Mouse (Mus musculus): ENCODE measurements around the gene Gm28308.
A peak's percentile ranks its signal among the peaks of the same experiment; 100 is the strongest.

Gene Gm28308

DNA sequence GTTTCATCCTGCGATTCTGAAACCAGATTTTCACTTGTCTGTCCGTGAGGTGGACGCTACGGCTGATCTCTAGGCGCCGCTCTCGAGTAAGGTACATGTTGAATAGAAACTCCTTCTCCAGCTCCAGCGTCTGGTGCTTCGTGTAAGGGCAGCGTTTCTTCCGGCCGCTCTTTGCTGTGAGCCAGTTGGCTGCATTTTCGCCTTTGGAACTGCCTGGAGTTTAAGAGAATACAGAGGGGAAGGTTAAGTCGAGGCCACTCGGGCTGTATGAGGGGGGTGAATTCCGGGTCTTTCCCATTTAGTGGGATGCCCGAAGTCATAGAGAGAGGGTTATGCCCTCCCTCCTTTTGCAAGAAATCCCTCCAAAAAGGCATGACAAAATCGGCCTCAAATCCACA lies 19.4 kb upstream of the Gm28308 start:
- DNase-seq (ENCODE audit: low spot score), result no peak

DNA sequence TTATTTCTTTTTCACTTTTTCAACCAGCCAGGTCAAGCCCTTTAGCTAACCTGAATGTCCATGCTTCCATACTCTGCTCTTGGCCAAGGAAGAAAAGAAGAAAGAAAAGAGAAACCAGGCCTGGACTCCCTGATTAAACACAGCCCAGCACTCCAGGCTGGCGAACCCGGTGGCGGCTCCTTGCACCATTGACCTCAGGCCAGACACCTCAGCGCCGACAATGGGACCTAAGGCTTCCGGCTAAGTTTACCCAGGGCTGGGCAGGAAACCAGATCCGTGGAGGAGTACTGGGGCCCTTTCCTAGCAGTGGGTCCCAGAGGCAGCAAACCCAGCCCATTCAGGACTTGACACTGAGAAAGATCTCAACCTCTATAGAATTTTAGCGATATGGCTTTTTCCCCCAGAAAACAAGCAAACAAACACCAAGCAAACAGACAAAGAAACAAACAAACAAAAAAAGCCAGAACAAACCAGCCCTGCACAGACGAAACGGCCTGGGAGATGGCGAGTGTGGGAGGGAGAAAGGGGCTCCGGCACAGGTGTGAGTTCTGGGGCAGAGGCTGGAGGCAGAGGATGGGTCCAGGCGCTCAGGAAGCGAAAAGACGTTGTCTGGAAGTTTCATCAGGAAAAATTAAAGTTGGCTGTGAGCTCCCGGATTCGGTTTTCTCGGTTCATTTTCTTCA lies 18.9 kb upstream of the Gm28308 start:
- DNase-seq (ENCODE audit: low spot score), result no peak

DNA sequence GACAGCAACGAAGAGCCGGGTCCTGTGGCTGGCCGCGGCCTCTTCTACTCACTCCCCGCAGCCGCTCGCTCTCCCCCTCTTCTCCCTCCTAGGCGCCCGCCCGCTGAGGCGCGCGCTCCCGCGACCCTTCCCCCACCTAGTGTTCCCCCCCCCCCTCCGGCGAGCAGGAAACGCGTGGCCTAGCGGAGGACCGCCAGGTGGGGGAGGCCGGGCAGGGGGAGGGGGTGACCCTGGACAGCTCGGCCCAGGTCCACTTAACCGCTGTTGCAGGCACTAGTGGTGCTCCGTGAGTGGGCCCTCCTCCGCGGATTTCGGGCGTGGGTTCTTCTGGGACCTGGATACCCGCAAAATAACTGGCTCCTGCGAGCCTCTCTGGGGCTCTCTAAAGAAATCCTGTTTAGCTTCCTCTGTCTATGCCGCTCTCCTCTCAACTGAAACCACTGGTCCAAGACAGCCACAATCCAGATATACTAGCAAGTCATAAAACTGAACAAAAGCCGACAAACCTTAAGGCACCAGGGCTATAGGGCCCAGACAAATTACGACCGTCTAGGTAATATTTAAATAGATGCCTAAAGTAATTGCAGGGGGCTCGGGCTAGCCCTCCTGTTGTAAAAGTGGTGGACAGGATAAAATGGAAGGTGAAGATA lies 17.5 kb upstream of the Gm28308 start, which contains the start of gene Hoxa9:
Gene Hoxa9 (minus strand): TSS at position 574 of the 650 bp plus-strand sequence.
- DNase-seq (ENCODE audit: low spot score), result no peak

DNA sequence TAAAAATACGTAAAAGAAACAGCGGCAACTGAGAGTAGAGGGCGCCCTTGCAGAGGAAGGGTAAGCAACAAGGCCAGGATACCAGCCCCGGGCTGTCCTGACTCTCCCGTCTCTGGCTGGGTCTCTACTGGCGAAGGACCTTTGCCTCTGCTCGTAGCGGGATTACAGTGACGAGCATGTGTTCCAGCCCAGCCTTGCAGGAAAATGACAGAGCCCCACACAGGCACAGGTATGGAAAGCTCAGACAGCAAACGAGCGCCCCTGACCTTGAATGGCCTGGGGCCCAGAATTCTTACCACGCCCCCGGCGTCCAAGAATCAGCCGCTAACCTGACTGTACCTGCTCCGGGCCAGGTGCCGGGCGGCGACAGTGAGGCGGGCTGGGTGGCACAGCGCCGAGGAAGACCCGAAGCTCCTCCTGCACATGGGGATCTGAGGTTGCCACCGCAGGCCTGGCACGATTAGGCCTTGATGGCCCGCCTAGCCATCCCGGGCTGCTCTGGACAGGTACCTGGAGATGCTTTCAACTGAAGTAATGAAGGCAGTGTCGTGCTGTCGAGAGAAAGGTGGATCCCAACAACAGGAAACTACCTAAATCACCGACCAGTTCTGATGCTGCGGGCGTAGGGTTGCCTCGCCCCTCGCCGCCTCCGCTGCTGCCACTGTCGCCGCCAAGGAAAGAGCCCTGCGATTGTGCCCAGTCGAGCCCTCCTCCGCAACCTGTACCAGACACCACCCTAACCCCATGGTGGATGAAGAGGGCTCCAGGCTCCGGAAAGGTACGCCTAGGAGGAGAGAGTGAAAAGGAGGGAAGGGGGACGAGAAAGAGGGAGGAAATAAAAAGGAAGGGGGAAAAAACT lies 16.6 kb upstream of the Gm28308 start:
- DNase-seq (ENCODE audit: low spot score), result no peak

DNA sequence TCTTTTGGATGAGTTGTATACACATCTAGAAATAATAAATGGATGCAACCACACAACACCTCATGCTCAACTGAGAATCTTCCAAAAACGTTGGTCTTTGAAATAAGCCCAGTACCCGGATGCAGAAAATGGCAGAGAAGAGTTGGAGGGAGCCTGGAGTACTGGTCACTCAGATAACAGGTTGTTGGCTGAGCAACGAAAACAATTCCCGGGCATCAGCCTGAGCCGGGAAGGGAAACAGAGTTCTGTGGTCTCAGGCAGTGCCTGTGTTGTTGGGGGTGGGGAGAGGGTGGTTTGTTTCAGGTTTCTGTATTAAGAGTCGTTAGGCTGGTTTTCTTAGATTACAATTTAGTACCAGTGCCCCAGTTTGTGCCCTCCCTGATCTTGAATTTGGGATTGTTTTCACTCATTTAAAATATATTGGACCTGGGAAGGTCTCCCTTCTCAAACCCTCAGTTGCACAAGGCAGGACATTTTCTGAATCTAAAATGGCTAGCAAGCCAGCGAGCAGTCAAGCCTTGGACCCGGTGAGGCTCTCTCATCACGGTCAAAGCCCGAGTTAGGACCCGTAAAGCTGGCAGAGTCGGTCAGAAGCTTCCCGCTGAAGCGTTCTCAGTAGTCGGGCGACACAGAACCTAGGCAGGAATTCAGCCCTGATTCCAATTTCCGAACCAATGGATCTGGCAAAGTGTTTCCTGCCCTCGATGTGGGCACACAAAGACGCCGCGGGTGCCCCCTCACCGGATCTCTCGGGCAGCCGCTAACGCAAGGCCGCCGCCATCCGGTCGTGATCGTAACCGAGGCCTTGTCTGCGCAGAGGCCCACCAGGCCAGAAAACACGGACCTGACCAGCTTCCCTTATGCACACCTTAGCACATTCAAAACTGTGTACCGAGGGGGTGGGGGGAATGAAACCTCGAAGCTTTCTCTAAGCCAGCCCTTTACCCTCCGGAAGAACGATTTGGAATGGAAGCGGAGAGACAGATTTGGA lies 15.6 kb upstream of the Gm28308 start:
- no peak for DNase-seq (ENCODE audit: low spot score)

DNA sequence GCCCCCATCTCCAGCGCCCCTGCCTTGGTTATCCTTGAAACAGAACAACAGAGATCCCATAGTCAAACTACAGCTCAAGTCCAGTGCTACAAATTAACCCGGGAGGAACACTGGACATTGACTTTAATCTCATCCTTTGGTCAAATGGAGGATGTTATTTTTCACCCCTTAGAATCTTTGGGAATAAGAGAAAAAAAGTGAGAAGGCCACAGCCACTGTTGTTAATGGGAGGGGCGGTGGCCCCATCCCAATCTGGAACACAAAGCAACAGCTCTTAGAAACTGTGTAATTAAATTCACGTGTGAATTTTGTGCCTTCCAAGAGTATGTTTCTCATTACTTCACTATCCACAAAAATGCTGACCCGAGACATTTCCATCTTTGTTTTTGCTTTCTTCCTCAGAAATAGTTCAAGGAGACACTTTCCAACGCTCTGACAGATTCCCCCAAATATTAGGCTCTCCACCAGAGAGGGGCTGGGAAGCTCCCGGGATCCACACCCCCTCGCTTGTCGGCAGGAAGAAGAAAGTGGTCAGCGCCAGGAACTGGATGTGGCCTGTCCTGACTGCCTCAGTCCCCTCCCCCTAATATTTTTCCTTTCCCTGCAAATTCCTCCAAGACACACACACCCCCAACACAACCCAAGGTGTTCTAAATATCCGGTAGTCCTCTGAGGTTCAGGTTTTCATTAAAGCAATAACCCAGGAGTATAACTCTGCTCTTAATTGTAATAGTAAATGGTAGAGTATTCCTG lies 14.5 kb upstream of the Gm28308 start:
- DNase-seq (ENCODE audit: low spot score), result no peak

DNA sequence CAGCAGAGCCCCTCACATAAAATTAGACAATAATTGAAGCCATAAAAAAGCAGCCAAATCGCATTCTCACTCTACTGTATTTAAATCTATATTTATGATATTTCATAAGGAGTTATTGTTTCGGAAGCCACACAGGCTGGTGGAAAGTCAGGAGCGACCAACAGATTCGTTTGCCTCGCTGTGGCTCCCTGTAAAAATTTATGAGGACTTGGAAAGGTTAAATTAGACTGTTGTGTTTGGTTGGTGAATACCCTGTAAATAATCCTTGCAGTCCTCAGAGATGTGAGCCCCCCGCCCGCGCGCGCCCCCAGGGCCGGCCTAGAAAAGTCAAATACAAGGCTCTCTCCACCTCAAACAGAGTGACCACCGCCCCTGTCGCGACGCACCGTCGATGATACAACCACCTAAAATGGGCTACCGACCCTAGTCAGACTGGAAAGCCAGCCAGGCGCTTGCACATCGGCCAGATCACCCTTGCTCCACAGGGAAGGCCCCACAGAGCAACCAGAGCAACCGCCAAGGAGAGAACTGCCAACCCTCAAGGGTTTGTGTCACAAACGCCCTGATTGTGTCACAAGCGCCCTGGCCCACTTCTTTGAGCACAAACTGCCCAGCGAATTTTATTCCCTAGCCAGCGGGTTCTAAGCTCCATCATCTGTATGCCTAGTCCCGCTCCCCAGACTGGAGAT lies 13.6 kb upstream of the Gm28308 start:
- DNase-seq (ENCODE audit: low spot score), result no peak

DNA sequence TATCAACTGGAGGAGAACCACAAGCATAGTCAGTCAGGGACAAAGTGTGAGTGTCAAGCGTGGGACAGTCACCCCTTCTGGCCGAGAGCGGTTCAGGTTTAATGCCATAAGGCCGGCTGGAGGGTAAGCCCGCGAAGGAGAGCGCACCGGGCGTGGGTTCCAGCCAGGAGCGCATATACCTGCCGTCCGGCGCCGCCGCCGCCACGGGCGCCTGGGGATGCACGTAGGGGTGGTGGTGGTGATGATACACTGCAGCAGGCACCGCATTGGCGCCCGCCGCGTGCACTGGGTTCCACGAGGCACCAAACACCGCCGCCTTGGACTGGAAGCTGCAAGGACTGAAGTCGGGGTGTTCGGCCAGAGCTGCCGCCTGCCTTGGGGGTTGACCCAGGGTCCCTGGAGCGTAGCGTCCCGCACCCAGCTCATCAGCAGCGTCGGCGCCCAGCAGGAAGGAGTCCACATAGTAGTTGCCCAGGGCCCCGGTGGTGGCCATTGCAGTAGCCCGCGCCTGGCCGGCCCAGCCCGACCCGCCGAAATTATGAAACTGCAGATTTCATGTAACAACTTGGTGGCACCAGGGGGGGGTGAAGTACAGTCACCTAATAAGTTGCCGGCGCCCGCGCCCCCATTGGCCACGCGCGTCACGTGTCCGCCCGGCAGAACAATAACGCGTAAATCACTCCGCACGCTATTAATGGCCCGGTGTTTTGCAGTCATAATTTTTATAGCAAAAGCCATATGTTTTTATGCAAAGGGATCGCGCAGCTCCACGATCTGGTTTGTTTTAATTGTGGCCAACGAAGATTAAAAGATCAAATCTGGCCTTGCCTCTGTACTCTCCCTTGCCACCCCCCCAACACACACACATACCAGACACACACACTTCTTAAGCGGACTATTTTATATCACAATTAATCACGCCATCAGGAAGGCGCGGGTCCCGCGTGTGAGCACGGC lies 12.8 kb upstream of the Gm28308 start:
- DNase-seq (ENCODE audit: low spot score), result no peak

DNA sequence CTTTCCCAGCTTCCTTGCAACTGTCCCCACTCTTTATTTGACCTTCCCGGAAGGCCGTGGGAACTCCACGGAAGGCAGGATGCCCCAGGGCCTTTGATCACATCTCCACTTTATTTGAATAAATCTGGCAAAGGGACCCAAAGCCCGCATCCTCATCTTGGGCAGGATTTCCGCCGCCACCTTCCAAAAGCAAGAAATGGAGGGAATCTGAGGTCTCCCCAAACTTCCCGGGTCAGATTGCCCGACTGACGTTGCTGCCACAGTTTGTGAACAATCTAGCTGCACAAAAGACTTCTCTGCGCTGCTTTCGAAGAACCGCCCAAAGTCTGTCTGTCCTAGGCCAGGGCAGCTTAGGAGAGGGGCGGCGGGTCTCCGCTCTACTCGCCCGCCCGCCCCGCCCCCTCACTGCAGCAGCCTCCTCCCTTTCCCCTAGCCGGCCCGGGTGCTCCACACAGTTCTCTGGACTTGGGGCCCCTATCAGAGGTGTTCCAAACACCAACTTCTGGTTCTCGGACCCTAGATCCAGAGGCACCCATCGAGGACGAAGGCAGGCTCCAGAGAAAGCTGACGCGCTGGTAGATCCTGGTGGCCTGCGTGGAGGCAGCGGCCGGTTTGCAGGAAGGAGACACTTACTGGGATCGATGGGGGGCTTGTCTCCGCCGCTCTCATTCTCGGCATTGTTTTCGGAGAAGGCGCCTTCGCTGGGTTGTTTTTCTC lies 11.9 kb upstream of the Gm28308 start:
- DNase-seq (ENCODE audit: low spot score), result no peak

DNA sequence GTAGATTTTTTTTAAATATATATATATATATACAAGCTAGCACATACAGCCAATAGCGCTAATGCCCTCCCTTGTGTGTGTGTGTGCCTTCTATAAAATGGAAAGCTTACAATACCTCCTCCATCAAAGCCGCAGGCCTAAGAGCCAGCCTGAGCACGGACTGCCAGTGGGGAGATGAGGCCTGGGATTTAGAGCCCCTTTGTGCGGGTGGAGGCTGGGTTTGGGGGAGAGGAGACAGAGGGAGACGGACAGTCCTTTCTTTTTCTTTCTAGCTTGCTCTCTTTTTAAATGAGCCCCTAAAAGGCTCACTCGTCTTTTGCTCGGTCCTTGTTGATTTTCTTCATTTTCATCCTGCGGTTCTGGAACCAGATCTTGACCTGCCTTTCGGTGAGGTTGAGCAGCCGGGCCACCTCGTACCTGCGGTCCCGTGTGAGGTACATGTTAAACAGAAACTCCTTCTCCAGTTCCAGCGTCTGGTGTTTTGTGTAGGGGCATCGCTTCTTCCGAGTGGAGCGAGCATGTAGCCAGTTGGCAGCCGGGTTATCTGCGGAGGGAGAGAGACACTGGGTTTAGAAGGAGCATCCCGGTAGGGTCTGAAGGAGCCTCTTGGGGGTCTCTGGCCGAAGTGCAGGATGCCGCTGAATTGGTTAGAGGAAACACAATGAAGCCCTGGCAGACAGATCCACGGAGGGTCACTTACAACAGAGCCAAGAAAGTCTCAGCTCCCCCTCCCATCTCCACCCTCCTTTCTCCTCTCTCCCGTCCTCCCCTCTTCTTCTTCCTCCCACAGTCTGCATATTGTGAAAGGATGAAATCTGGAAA lies 11.0 kb upstream of the Gm28308 start:
- DNase-seq (ENCODE audit: low spot score), result no peak

DNA sequence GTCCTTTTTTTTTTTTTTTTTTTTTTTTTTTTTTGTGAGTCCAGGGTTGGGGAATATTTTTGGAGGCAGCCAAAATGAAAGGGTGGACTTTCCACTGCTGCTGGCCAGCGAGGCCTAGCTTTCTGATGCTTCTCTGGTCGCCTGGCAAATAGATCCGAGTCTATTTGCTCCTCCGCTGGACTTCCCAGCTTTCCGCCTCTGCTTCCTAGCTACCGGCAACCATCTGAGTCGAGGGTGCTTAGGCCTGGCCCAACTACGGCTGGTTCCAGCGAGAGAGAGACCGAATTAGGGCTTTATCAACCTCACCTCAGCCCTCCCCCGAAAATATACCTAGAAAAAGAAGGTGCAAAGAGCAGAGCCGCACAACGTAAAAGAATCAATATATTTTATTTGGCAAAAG lies 9.6 kb upstream of the Gm28308 start:
- no peak for DNase-seq (ENCODE audit: low spot score)

DNA sequence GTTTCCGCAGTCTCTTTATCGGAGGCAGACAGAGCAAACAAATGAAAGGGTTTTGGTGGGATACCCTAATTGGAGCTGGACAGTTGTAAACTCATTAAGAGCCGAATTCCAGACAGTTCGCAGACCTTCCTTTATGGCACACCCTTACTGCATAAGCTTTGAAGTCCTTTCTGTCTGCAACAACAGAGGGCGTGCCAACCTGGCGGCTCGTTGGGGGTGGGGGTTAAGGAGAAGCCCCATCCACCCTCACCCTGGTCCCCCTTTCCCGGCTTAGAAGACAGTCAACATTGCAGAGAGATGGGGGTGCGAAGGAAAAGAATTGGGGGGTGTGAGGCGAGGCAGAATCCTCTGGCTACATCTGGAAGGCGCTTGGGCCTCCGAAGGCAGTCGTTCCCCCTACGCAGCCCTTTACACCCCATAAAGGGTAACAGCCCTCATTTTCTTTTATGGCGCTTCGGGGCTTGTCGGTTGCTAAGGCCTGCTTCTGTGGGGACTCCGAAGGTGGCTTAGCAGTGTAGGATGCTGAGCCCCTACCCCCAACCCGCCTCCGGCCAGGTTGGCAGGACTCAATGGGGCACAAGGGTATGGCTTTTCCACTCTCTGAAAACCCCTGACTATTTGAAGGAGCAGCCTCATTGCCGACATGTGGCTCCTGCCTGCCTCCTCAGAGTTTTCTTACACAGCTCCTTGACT lies 9.0 kb upstream of the Gm28308 start:
- no peak for DNase-seq (ENCODE audit: low spot score)

DNA sequence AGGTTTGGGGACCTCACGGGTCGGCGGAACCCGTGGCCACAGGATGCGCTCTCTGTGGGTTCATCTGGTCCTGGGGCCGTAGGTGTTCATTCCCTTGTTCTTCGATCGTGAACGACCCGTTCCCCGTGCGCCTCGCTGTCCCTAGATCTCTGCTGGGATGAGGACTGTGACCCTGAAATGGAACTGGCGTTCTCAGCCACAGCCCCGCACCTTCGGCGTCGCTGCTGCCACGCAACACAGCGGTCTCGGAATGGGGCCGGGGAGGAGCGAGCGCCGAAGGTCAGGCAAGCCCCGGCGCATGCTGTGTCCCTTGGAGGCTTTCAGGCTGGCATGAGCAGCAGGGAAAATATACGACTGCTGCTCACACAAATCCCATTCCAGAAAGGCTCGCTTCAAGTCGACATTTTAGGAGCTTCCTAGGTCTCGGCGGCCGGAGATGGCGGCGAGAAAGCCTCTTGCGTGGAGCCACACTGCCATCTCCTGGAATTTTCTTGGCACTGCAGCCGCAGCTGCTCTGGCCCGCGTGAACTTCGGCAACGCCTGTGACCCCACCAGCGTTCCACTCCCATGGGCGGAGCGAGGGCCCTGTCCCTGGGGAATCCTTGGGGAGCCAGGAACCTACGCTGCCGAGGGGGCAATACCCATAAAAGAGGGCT lies 8.3 kb upstream of the Gm28308 start, which contains the start of gene Hoxa7:
Gene Hoxa7 (minus strand): TSS at position 518 of the 656 bp plus-strand sequence.
- peak; percentile 57 for DNase-seq (ENCODE audit: low spot score)

DNA sequence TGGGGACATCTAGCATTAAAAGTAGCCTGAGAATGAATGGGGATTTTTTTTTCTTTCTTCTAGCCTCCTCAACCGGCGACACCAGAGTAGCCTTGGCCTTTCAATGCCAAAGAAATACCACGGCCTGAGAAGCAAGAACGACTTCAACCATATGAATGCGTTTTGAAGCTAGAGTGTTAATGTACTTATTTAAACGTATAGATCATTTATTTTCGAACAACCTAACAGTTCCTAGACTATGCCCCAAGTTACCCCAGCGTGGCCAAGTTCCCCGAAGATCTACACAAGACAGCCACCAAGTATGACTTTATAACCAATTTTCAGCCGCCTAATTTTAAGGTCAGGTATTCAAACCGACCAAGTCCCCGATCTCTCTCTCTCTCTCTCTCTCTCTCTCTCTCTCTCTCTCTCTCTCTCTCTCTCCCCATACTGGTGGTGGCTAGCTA lies 7.7 kb upstream of the Gm28308 start:
- no peak for DNase-seq (ENCODE audit: low spot score)

DNA sequence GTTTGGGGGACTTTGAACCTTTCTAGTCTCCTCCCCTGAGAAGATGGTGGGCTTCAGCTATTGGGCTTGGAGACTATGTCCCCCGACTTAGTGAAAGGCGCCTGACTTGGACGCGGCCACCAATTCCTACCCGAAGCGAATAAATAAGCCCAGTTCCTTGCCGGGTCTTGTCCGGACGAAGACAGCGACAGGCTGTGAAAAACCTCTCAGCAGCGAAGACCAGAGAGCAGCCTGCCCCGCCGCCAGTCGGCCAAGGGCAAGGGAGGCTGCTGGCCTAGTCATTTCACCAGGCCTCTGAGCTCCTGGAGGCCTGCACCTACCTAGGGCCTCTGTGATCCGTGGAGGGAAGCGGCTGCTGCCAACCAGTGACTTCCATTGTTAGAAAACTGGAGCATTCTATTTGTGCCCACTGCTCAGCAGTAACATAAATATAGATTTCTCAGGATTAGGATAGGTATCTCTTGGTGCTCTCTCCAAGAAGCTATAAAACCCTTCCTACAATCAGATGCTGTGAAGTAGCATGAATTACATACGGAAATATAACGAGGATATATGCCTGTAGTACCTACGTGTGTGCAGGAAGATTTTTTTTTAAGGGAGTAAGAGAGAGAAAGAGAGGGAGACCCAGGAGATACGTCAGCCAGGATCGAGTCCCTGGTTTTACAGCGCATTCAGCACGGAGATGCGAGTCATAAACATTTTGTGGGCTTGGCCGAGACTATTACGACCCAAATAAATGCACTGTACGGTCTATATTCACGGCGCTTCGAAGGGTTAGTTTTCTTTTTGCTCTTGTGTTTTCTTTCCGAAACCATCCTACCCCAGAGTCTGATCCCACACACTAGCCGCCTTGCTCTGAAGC lies 7.1 kb upstream of the Gm28308 start:
- DNase-seq (ENCODE audit: low spot score), result no peak

All from left cerebral cortex, adult 11 months (tissue).